Mouse (Mus musculus) heart, postnatal 0 days (tissue): Measurements from ENCODE around the gene Dapl1. TPM values are rescaled to one million over a fixed set of nuclear protein-coding genes. Genes with fewer than 3 reads are reported as not detected.

ENCODE experiments used
- ATAC-seq: fragments of 200-750 bp; cut with Nextera tagmentation; 2 replicates; pipeline ENCODE4 v1.8.0; 2017; ENCODE audit warnings: low read depth, moderate number of reproducible peaks, moderate library complexity; ENCODE audit not compliant: insufficient read depth
- DNase-seq: peaks from one replicate; pipeline ENCODE4 v3.0.0-alpha.2; 2016; ENCODE audit warnings: low spot score
- H3K27ac ChIP-seq: fragments of 300-500 bp; sonication (generic); 2 replicates; pipeline ENCODE4 v1.5.1; 2014; ENCODE audit warnings: low read depth, mild to moderate bottlenecking
- H3K27me3 ChIP-seq: fragments of 300-500 bp; sonication (generic); 2 replicates; pipeline ENCODE4 v1.6.1; 2014; ENCODE audit warnings: low read length, mixed read lengths; ENCODE audit not compliant: control insufficient read depth, insufficient read depth
- H3K36me3 ChIP-seq: fragments of 300-500 bp; sonication (generic); replicated peaks from 2 replicates; pipeline ENCODE4 v1.6.1; 2014; ENCODE audit warnings: low read length, mixed read lengths; ENCODE audit not compliant: control insufficient read depth, insufficient read depth
- H3K4me1 ChIP-seq: fragments of 300-500 bp; sonication (generic); 2 replicates; pipeline ENCODE4 v1.6.1; 2014; ENCODE audit warnings: antibody characterized with exemption; ENCODE audit not compliant: control insufficient read depth, insufficient read depth
- H3K4me2 ChIP-seq: fragments of 300-500 bp; sonication (generic); 2 replicates; pipeline ENCODE4 v1.6.1; 2014; ENCODE audit warnings: low read depth, mild to moderate bottlenecking, low read length, moderate library complexity
- H3K4me3 ChIP-seq: fragments of 300-500 bp; sonication (generic); 2 replicates; pipeline ENCODE4 v1.5.1; 2014; ENCODE audit warnings: low read depth, low read length
- H3K9ac ChIP-seq: fragments of 300-500 bp; sonication (generic); replicated peaks from 2 replicates; pipeline ENCODE4 v1.6.1; 2014; ENCODE audit warnings: low read depth, low read length, mixed read lengths
- H3K9me3 ChIP-seq: fragments of 300-500 bp; sonication (generic); replicated peaks from 2 replicates; pipeline ENCODE4 v1.6.1; 2016; ENCODE audit warnings: low read length; ENCODE audit not compliant: control insufficient read depth
- CTCF ChIP-seq: IDR thresholded peaks from 2 replicates; pipeline ENCODE4 v1.5.1; 2016; ENCODE audit warnings: antibody characterized with exemption, control low read depth, low read depth
- EP300 ChIP-seq: IDR thresholded peaks from 2 replicates; pipeline ENCODE4 v1.6.1; 2016; ENCODE audit warnings: antibody characterized with exemption, low read depth
- WGBS: fragments of 180-500 bp; shearing (Covaris S2); extraction: QIAGEN DNeasy Blood & Tissue Kit; methylation state at CpG from one replicate; pipeline ENCODE4 v1.1.7; 2014; 5-methylcytosine and 5-hydroxymethylcytosine counted together
- polyA plus RNA-seq: library from polyadenylated mRNA; unstranded; fragments of >200 nt; fragmentation: Nextera tagmentation; extraction: Ambion mirVana; gene quantifications from 2 replicates; pipeline ENCODE4 v1.2.1, GENCODE M21; 2015
- total RNA-seq: library from RNA; depleted of rRNA; stranded (reverse); fragments of >200 nt; gene quantifications from 2 replicates; pipeline ENCODE4 v1.2.3, GENCODE M21; 2014; ENCODE audit warnings: low replicate concordance

Gene Dapl1
- total and polyA plus RNA-seq, 2 experiments from 2014 or later, result 1.2 TPM; not detected in 1

GRCm38 (mm10) chr2:59493445-59494085 lies 9.1 kb downstream of the Dapl1 start:
- H3K4me2 ChIP-seq, result no peak overlapping the region
- no peak for ATAC-seq

GRCm38 (mm10) chr2:59499146-59499545 lies 14.7 kb downstream of the Dapl1 start:
- Histone ChIP-seq H3K36me3 (no peaks in the 10 kb centered on the region), H3K27me3 (no peaks in the 10 kb centered on the region), H3K4me3 (no peak overlapping the region), H3K27ac (no peak overlapping the region), H3K4me1 (no peaks in the 10 kb centered on the region), H3K9me3 (no peaks in the 10 kb centered on the region), H3K4me2 (no peak overlapping the region), H3K9ac (no peak overlapping the region)
- DNase-seq (no peak), ATAC-seq (no peak)
- TF ChIP-seq CTCF (no peak), EP300 (no peak)
- WGBS, result 67% methylated on average over 8 of the region's 8 CpGs

More at GRCm38 (mm10) chr2:59493445-59494085, 9.1 kb downstream of the Dapl1 start:
- no peaks in the 10 kb centered on the region for H3K9me3 ChIP-seq
- H3K27me3 ChIP-seq, result no peaks in the 10 kb centered on the region
- no peak for DNase-seq
- H3K4me1 ChIP-seq, result no peaks in the 10 kb centered on the region
- TF ChIP-seq CTCF, result no peak
- H3K9ac ChIP-seq, result no peak overlapping the region
- 48% methylated on average over 13 of the region's 13 CpGs for WGBS
- H3K36me3 ChIP-seq, result no peaks in the 10 kb centered on the region
- H3K4me3 ChIP-seq, result no peak overlapping the region
- H3K27ac ChIP-seq, result no peak overlapping the region

GRCm38 (mm10) chr2:59499717-59500116 lies 15.3 kb downstream of the Dapl1 start:
- 86% methylated on average over 2 of the region's 2 CpGs for WGBS
- DNase-seq (no peak), ATAC-seq (no peak)
- Histone ChIP-seq H3K9me3 (no peaks in the 10 kb centered on the region), H3K4me2 (no peak overlapping the region), H3K27ac (no peak overlapping the region), H3K4me3 (no peak overlapping the region), H3K27me3 (no peaks in the 10 kb centered on the region), H3K36me3 (no peaks in the 10 kb centered on the region), H3K4me1 (no peaks in the 10 kb centered on the region), H3K9ac (no peak overlapping the region)
- TF ChIP-seq EP300 (no peak), CTCF (no peak)

- H3K9ac ChIP-seq, result no peak overlapping the region
- H3K4me3 ChIP-seq, result no peak overlapping the region
- 67% methylated on average over 4 of the region's 4 CpGs for WGBS
- TF ChIP-seq CTCF, result no peak
- DNase-seq (no peak), ATAC-seq (no peak)
- H3K36me3 ChIP-seq, result no peaks in the 10 kb centered on the region
- H3K4me1 ChIP-seq, result no peaks in the 10 kb centered on the region
- no peaks in the 10 kb centered on the region for H3K27me3 ChIP-seq
- H3K4me2 ChIP-seq, result no peak overlapping the region
- no peak overlapping the region for H3K27ac ChIP-seq
- H3K9me3 ChIP-seq, result no peaks in the 10 kb centered on the region
Measured at GRCm38 (mm10) chr2:59509061-59509460, 24.6 kb downstream of the Dapl1 start.

GRCm38 (mm10) chr2:59510416-59510815 lies 26.0 kb downstream of the Dapl1 start:
- no peak for TF ChIP-seq EP300
- no peak for TF ChIP-seq CTCF
- ATAC-seq, result no peak
- 36% methylated on average over 9 of the region's 9 CpGs for WGBS
- no peaks in the 10 kb centered on the region for H3K27me3 ChIP-seq
- H3K4me3 ChIP-seq, result no peak overlapping the region
- H3K4me1 ChIP-seq, result no peaks in the 10 kb centered on the region
- H3K27ac ChIP-seq, result no peak overlapping the region
- H3K9ac ChIP-seq, result no peak overlapping the region
- DNase-seq, result no peak
- no peaks in the 10 kb centered on the region for H3K9me3 ChIP-seq
- no peaks in the 10 kb centered on the region for H3K36me3 ChIP-seq
- no peak overlapping the region for H3K4me2 ChIP-seq

GRCm38 (mm10) chr2:59510882-59511281 lies 26.4 kb downstream of the Dapl1 start:
- Histone ChIP-seq H3K4me1 (no peaks in the 10 kb centered on the region), H3K4me2 (no peak overlapping the region), H3K27me3 (no peaks in the 10 kb centered on the region), H3K27ac (no peak overlapping the region), H3K4me3 (no peak overlapping the region), H3K9me3 (no peaks in the 10 kb centered on the region), H3K9ac (no peak overlapping the region), H3K36me3 (no peaks in the 10 kb centered on the region)
- DNase-seq, result no peak
- TF ChIP-seq CTCF (no peak), EP300 (no peak)
- no peak for ATAC-seq
- WGBS, result 70% methylated on average over 6 of the region's 6 CpGs
